Mouse (Mus musculus) layer of hippocampus, adult 2 months (tissue): ENCODE measurements at regions not wholly inside any gene's neighbourhood (a gene's known extent, or its start where the extent isn't known, plus 50 kb on each side); places are given as distances from the start of the nearest gene placed in this dataset.

Experiments used
- DNase-seq, 2 experiments: peaks; one replicate each; pipeline ENCODE4 v3.0.0; 2022; ENCODE audit warnings: low spot score in 2 of 2
- H3K27ac ChIP-seq: fragments of 200-600 bp; 2 replicates; pipeline ENCODE4 v1.8.1; 2022
- H3K4me3 ChIP-seq: fragments of 200-600 bp; 2 replicates; pipeline ENCODE4 v1.8.1; 2022; ENCODE audit warnings: mild to moderate bottlenecking
- CTCF ChIP-seq: fragments of 200-600 bp; conservative IDR thresholded peaks from 2 replicates; pipeline ENCODE4 v1.8.1; 2022; ENCODE audit warnings: antibody characterized with exemption, mild to moderate bottlenecking, moderate library complexity

- no peak for TF ChIP-seq CTCF
- H3K4me3 ChIP-seq = no peak overlapping the region
- DNase-seq = peak in 1 of 2 experiments; percentile 13
- no peak overlapping the region for H3K27ac ChIP-seq
These were observed 442.3 kb upstream of the Nr2f1 start for GRCm38 (mm10) chr13:78641687-78642442.

DNA sequence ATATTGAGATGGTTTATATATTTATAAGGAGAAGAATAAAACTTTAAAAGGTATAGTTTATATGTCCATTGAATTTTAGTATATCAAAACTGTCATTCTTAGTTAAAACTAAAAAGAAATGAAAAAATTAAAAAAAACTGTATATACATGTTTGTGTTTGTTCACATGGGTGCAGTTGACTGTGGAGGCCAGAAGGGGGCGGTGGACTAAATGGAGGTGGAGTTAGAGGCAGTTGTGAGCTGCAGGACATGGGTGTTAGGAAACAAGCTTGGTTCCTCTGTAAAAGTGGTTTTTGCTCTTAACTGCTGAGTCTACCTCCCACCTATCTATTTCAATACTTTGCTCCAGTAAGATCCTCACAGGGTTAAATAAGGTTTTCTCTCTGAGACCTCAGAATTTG lies 440.8 kb upstream of the Nr2f1 start:
- no peak for DNase-seq
- TF ChIP-seq CTCF = peak; percentile 53
- Histone ChIP-seq H3K27ac (no peak overlapping the region), H3K4me3 (no peak overlapping the region)

- TF ChIP-seq CTCF = no peak
- Histone ChIP-seq H3K27ac (no peak overlapping the region), H3K4me3 (no peak overlapping the region)
- DNase-seq = no peak
These were observed 438.9 kb upstream of the Nr2f1 start for GRCm38 (mm10) chr13:78638462-78638861.

GRCm38 (mm10) chr13:78631609-78632008 lies 432.1 kb upstream of the Nr2f1 start:
- Histone ChIP-seq H3K27ac (no peak overlapping the region), H3K4me3 (no peak overlapping the region)
- no peak for DNase-seq
- TF ChIP-seq CTCF = no peak

GRCm38 (mm10) chr13:78629041-78629727 lies 429.6 kb upstream of the Nr2f1 start:
- Histone ChIP-seq H3K4me3 (no peak overlapping the region), H3K27ac (peak overlapping the region; percentile 37)
- no peak for TF ChIP-seq CTCF
- peak in 1 of 2 experiments; percentile 7 for DNase-seq

DNA sequence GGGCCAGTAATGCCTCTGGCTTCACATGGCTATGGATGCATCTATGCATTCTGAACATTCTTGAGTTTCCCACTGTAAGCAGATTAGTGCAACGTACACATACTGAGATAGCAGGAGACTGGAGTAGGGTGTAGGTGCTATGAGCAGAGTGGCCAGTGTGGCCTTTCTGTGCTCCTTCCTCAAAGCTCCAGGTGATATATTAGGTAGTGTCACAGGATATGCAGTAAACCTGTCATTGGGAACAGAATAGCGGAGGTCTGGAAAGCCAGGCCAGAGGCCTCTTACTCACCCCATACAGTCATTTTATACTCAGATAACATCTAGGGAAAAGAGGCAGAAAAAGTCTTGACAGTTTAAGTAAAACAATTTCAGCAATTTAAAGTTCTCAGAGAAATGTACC lies 424.1 kb upstream of the Nr2f1 start:
- H3K4me3 ChIP-seq = no peak overlapping the region
- TF ChIP-seq CTCF = no peak
- no peak for DNase-seq
- no peak overlapping the region for H3K27ac ChIP-seq

DNA sequence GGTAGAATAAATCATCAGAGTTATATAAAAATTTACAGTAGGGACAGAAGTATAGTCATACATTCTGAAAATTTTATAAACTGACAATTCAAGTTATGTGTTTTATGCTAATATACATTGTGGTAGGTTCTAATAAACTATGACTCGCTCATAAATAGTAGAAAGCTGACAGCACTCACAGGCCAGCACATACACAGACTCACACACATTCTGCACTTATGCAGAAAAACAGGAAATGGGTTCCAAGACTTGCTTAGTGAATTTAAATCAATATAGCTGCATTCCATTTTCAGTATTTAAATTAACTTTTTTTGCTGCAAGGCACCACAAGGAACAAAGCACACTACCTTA lies 403.3 kb upstream of the Nr2f1 start:
- no peak overlapping the region for H3K27ac ChIP-seq
- no peak for DNase-seq
- TF ChIP-seq CTCF = no peak
- no peak overlapping the region for H3K4me3 ChIP-seq

DNA sequence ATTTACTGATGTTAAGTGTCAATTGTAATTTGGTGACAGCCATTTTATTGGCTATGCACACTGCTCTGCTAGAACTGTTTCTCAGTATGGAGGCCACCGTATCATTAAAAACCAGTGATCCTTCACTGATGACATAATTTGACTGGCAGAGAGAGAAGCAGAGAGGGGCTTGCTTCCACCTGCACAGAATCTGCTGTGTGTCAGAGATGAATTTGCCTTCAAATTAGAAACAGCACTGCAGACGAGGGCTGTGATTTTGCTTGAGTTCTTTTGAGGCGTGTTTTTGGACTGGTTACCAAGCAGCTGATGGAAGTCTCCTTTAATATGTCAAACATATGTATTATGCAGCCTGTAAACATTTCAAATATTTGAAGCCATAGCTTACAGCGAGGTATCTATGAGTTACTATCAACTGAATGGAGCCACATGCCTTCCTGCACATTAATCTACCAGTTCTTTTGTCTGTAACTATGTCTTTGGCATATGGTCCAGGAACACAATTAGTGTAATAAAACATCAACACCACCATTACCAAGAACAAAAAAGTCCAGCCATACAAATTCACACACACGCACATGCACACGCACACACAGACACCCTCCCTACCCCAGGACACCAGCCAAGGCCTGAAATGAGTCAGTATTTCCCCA lies 402.8 kb upstream of the Nr2f1 start:
- H3K27ac ChIP-seq = no peak overlapping the region
- no peak overlapping the region for H3K4me3 ChIP-seq
- no peak for TF ChIP-seq CTCF
- DNase-seq = no peak

DNA sequence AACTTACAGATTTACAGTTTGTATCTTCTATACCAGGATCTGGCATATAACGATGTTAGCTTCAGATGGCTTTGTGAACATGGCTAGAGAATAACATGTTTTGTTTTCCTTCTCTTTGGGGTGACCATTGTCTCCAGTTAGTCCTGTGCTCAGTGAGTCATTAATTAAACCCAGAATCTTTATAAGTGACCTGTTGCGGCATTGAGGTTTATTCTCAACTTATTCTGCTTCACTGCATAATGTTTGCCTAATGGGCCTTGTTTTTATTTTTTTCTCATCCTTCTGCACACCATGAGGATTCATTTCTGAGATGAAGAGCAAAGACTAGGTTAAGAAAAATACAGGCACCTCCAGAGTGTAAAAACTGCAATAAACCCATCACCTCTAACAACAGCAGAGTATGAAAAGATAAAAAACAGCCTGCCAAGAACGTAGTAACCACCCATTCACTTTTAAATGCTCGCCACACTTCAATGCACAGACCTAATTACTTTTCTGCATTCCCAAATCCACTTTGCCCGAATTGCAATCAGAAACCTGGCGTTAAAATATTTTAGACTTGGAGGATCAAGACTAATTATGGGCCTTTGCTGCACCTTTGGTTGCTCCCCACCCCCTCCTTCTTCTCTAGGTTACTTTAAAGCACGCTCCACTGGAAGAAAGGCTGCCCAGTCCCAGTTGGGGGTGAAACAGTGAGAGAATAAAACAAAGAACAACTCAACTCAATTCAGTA lies 381.5 kb upstream of the Nr2f1 start:
- Histone ChIP-seq H3K27ac (peak overlapping the region; percentile 52), H3K4me3 (no peak overlapping the region)
- DNase-seq = peak in 1 of 2 experiments; percentile 28
- TF ChIP-seq CTCF = no peak

DNA sequence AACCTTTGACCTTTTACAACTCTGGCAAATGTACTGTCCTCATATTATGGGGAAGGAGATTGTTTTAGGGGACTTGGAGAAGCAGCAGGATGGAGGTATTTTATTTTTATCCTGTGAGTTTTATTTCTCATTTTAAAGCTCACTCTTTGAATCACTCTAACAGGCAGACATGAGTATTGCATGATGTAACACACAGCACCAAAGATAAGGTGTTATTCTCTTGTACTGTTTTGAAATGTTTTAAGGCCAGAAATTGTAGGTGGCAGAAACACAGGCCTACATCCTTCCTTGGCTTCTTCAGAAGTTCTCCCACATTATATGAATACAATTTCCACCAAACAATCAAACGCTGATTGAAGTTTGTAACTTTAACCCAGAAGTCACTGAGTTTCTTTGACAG lies 377.9 kb upstream of the Nr2f1 start:
- Histone ChIP-seq H3K4me3 (no peak overlapping the region), H3K27ac (0 out of 2 replicates have a peak overlapping the region, but pooled peaks have one; percentile 23)
- DNase-seq = no peak
- TF ChIP-seq CTCF = no peak

DNA sequence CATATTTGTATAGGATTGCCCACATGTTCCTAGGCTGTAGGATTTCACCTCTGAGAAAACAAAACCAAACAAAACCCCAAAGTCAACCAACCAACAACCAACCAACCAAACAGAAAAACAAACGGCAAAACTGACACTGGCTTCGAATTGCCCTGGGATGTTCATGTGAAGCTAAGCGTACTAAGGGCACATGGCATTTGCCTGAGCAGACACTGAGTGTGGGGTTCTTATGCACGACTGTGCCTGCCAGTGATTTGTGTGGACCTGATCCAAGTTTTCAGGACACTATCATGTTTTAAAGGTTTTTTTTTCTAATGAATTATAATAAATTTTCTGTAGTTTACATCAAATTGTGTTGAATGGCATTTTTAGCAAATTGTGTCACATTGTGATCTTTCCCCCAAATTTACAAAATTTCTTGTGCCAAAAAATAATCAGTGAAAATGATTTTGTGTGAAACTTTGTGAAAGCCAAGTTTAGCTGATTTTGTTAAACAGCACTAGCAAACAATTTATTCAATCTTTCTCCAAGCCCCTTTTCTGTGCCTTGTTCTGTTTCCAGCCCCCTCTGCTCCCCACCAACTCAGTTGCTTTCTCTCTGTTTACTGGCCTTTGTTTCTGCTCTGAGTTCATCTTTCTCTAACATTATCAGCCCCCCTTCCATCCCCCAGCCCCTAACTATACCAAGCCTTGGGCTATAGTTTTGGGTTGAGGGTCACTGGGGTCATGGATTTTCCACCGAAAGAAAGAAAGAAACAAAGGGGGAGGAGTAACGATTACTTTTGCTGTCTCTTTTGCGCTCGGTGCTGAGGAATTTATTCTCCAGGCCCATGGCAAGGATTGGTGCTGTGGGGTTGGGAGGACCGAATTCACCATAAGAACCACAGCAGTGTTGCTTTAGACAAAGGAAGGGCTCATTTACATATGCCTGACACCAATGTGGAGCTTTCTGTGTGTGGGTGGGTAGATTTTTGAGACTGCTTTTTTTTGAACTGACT lies 377.0 kb upstream of the Nr2f1 start:
- no peak for DNase-seq
- TF ChIP-seq CTCF = no peak
- Histone ChIP-seq H3K27ac (peak overlapping the region; percentile 23; the same call in 1 of the 2 replicates), H3K4me3 (no peak overlapping the region)

DNA sequence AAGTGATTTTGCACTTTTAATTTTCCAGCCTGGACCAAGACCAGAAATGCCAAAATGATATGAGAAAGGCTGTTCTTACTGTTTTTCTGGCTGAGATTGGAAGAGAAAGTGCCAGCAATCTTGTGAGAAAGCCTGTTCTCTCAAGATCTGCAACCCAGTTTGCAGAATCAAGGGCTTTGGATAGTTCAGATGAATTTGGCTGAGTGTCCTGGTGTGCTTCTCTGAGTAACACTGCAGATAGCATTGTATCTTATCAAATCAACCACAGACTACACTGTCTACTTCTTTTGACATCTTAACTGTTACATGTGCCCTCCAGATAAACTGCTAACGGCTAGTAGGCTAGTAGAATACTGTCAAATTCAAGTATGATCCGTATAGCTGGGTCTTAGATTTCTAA lies 371.5 kb upstream of the Nr2f1 start:
- no peak overlapping the region for H3K27ac ChIP-seq
- no peak for TF ChIP-seq CTCF
- no peak for DNase-seq
- no peak overlapping the region for H3K4me3 ChIP-seq
